Mouse (Mus musculus) liver, embryonic 14.5 days (tissue): ENCODE results near the gene Ell3. TPM values are rescaled to one million over a fixed set of nuclear protein-coding genes. Genes with fewer than 3 reads are reported as not detected.
"Not testable (repeated sequence)": the region's sequence is repeated elsewhere in the genome, so short reads cannot be mapped to it uniquely, and the experiment has no call there.

ENCODE experiments used
- ATAC-seq: fragments of 200-750 bp; cut with Nextera tagmentation; 2 replicates; pipeline ENCODE4 v1.8.0; 2017; ENCODE audit warnings: moderate number of reproducible peaks, mild to moderate bottlenecking, moderate library complexity; ENCODE audit not compliant: insufficient read depth
- DNase-seq, 3 experiments: peaks; one replicate each; pipeline ENCODE4 v3.0.0-alpha.2; 2012 to 2013; ENCODE audit warnings: low read depth in 3 of 3, low spot score in 3 of 3
- H3K27ac ChIP-seq: fragments of 300-500 bp; sonication (generic); 2 replicates; pipeline ENCODE4 v1.5.1; 2014; ENCODE audit warnings: moderate library complexity, mild to moderate bottlenecking, control low read depth, inconsistent platforms
- H3K27me3 ChIP-seq: fragments of 300-500 bp; sonication (generic); 2 replicates; pipeline ENCODE4 v1.6.1; 2014; ENCODE audit warnings: mild to moderate bottlenecking, low read length, moderate library complexity; ENCODE audit not compliant: control insufficient read depth, insufficient read depth
- H3K36me3 ChIP-seq: fragments of 300-500 bp; sonication (generic); replicated peaks from 2 replicates; pipeline ENCODE4 v1.6.1; 2014; ENCODE audit warnings: low read depth; ENCODE audit not compliant: control insufficient read depth, insufficient read depth
- H3K4me1 ChIP-seq, 2 experiments: fragments of 200-500 bp in 1 of 2; fragments of 300-500 bp in 1 of 2; sonication (generic) in 1 of 2; replicated peaks; 2 replicates each; pipeline ENCODE4 v1.6.1; 2012 to 2014; ENCODE audit warnings: antibody characterized with exemption in 1 of 2, inconsistent platforms in 1 of 2, low read length in 1 of 2; ENCODE audit not compliant: control insufficient read depth in 2 of 2, insufficient read depth in 2 of 2
- H3K4me2 ChIP-seq: fragments of 300-500 bp; sonication (generic); 2 replicates; pipeline ENCODE4 v1.6.1; 2014; ENCODE audit warnings: low read depth, mild to moderate bottlenecking, control low read depth, moderate library complexity
- H3K4me3 ChIP-seq, 2 experiments: fragments of 200-500 bp in 1 of 2; fragments of 300-500 bp in 1 of 2; sonication (generic) in 1 of 2; 2 replicates each; pipeline ENCODE4 v1.5.1; 2012 to 2014; ENCODE audit warnings: low read depth in 2 of 2, low read length in 2 of 2, mild to moderate bottlenecking in 2 of 2, control low read depth in 1 of 2, inconsistent platforms in 1 of 2, moderate library complexity in 1 of 2; ENCODE audit not compliant: insufficient read depth in 1 of 2
- H3K9ac ChIP-seq: fragments of 300-500 bp; sonication (generic); replicated peaks from 2 replicates; pipeline ENCODE4 v1.6.1; 2014; ENCODE audit warnings: mild to moderate bottlenecking, control low read depth, moderate library complexity
- H3K9me3 ChIP-seq: fragments of 300-500 bp; sonication (generic); 2 replicates; pipeline ENCODE4 v1.6.1; 2016; ENCODE audit warnings: low read length, mixed read lengths; ENCODE audit not compliant: control insufficient read depth
- CTCF ChIP-seq: IDR thresholded peaks from 2 replicates; pipeline ENCODE4 v1.5.1; 2016; ENCODE audit warnings: antibody characterized with exemption, low read depth, control low read depth
- EP300 ChIP-seq: IDR thresholded peaks from 2 replicates; pipeline ENCODE4 v1.6.1; 2016; ENCODE audit warnings: antibody characterized with exemption, low read depth
- WGBS: fragments of 180-500 bp; shearing (Covaris S2); extraction: QIAGEN DNeasy Blood & Tissue Kit; methylation state at CpG from one replicate; pipeline ENCODE4 v1.1.7; 2014; ENCODE audit not compliant: insufficient replicate concordance; 5-methylcytosine and 5-hydroxymethylcytosine counted together
- polyA plus RNA-seq, 2 experiments: library from polyadenylated mRNA; depleted of rRNA in 1 of 2; stranded (reverse) in 1 of 2; unstranded in 1 of 2; fragments of >200 nt; fragmentation: Nextera tagmentation in 1 of 2; extraction: Ambion mirVana in 1 of 2; gene quantifications; 2 replicates each; pipeline versions ENCODE4 v1.2.1 to v1.2.3; 2012 to 2014

Ell3 gene
- polyA plus RNA-seq (2012; rRNA removed) (0.84 and 1.1 TPM in 2 replicates), polyA plus RNA-seq (2014; fragmentation: Nextera tagmentation; extraction: Ambion mirVana) (1.8 and 2.0 TPM in 2 replicates)

- Histone ChIP-seq H3K9me3 (no peaks in the 10 kb centered on the region), H3K27ac (no peak within 1 kb of the TSS), H3K4me1 (peaks cover 11 to 13% of the 10 kb centered on the region in 2 experiments), H3K27me3 (peaks cover 3% of the 10 kb centered on the region), H3K4me3 (peak within 1 kb of the TSS in 1 of 2 experiments; percentile 55; a peak in 1 of 4 replicates), H3K36me3 (peaks cover under 1% of the 10 kb centered on the region; the same call in 1 of the 2 replicates), H3K9ac (no peak within 1 kb of the TSS; the same call in 1 of the 2 replicates), H3K4me2 (peak within 1 kb of the TSS; percentile 81)
- ATAC-seq (no peak), DNase-seq (no peak)
- 67% methylated on average over 1 of the region's 1 CpGs for WGBS
- TF ChIP-seq CTCF (no peak), EP300 (no peak)
Measured at GRCm38 (mm10) chr2:121444178-121444577, at the start of gene Ell3. Ell3 (minus strand) TSS chr2:121444278.

- H3K9ac ChIP-seq, H3K4me2 ChIP-seq, H3K36me3 ChIP-seq, H3K27ac ChIP-seq, H3K4me1 ChIP-seq, H3K27me3 ChIP-seq, DNase-seq, ATAC-seq, H3K4me3 ChIP-seq, H3K9me3 ChIP-seq: not testable (repeated sequence)
- 44% methylated on average over 1 of the region's 2 CpGs for WGBS
Measured at GRCm38 (mm10) chr2:121484403-121484802, 40.3 kb upstream of the Ell3 start.

GRCm38 (mm10) chr2:121483576-121483975 is 39.5 kb upstream of the Ell3 start:
- DNase-seq (no peak), ATAC-seq (no peak)
- Histone ChIP-seq H3K9me3 (no peaks in the 10 kb centered on the region), H3K4me1 (no peaks in the 10 kb centered on the region), H3K27me3 (no peaks in the 10 kb centered on the region), H3K4me3 (no peak overlapping the region), H3K36me3 (no peaks in the 10 kb centered on the region), H3K4me2 (no peak overlapping the region), H3K9ac (no peak overlapping the region), H3K27ac (no peak overlapping the region)
- TF ChIP-seq EP300 (no peak), CTCF (no peak)
- 73% methylated on average over 8 of the region's 8 CpGs for WGBS

- not testable (repeated sequence) for H3K9me3 ChIP-seq, ATAC-seq, H3K27ac ChIP-seq, H3K27me3 ChIP-seq, H3K4me2 ChIP-seq, H3K4me3 ChIP-seq, H3K9ac ChIP-seq, DNase-seq, H3K4me1 ChIP-seq, H3K36me3 ChIP-seq
- WGBS, result 75% methylated on average over 13 of the region's 13 CpGs
Measured at GRCm38 (mm10) chr2:121480916-121481315, 36.8 kb upstream of the Ell3 start.

- no peak overlapping the region for H3K4me3 ChIP-seq
- no peaks in the 10 kb centered on the region for H3K9me3 ChIP-seq
- no peaks in the 10 kb centered on the region for H3K4me1 ChIP-seq
- TF ChIP-seq EP300, result no peak
- peak; percentile 89 for TF ChIP-seq CTCF
- H3K9ac ChIP-seq, result no peak overlapping the region
- no peaks in the 10 kb centered on the region for H3K36me3 ChIP-seq
- ATAC-seq, result 0 out of 2 replicates have a peak, but pooled peaks have one; percentile 15
- WGBS, result 40% methylated on average over 3 of the region's 3 CpGs
- no peak overlapping the region for H3K27ac ChIP-seq
- DNase-seq, result no peak
- H3K4me2 ChIP-seq, result no peak overlapping the region
- no peaks in the 10 kb centered on the region for H3K27me3 ChIP-seq
Measured at GRCm38 (mm10) chr2:121480498-121480897, 36.4 kb upstream of the Ell3 start.
